Mouse (Mus musculus) forebrain, embryonic 15.5 days (tissue): Measurements from ENCODE around the gene Calml4. TPM values are rescaled to one million over a fixed set of nuclear protein-coding genes. Genes with fewer than 3 reads are reported as not detected.

ENCODE experiments used
- ATAC-seq: fragments of 200-750 bp; cut with Nextera tagmentation; replicated peaks from 2 replicates; pipeline ENCODE4 v1.8.0; 2017; ENCODE audit warnings: mild to moderate bottlenecking, moderate TSS enrichment, moderate library complexity
- H3K27ac ChIP-seq: fragments of 300-500 bp; sonication (generic); replicated peaks from 2 replicates; pipeline ENCODE4 v1.5.1; 2015; ENCODE audit warnings: mild to moderate bottlenecking, inconsistent platforms
- H3K27me3 ChIP-seq: fragments of 300-500 bp; sonication (generic); 2 replicates; pipeline ENCODE4 v1.6.1; 2015; ENCODE audit warnings: inconsistent platforms
- H3K36me3 ChIP-seq: fragments of 300-500 bp; sonication (generic); 2 replicates; pipeline ENCODE4 v1.6.1; 2015; ENCODE audit warnings: mild to moderate bottlenecking, inconsistent platforms
- H3K4me1 ChIP-seq: fragments of 300-500 bp; sonication (generic); 2 replicates; pipeline ENCODE4 v1.6.1; 2015; ENCODE audit warnings: inconsistent platforms
- H3K4me2 ChIP-seq: fragments of 300-500 bp; sonication (generic); replicated peaks from 2 replicates; pipeline ENCODE4 v1.6.1; 2015; ENCODE audit warnings: mild to moderate bottlenecking, inconsistent platforms
- H3K4me3 ChIP-seq: fragments of 300-500 bp; sonication (generic); 2 replicates; pipeline ENCODE4 v1.5.1; 2015; ENCODE audit warnings: mild to moderate bottlenecking, inconsistent platforms
- H3K9ac ChIP-seq: fragments of 300-500 bp; sonication (generic); replicated peaks from 2 replicates; pipeline ENCODE4 v1.6.1; 2015; ENCODE audit warnings: mild to moderate bottlenecking, inconsistent platforms
- H3K9me3 ChIP-seq: fragments of 300-500 bp; sonication (generic); 2 replicates; pipeline ENCODE4 v1.6.1; 2016; ENCODE audit warnings: inconsistent platforms
- WGBS: fragments of 180-500 bp; shearing (Covaris S2); methylation state at CpG from one replicate; pipeline ENCODE4 v1.1.7; 2015; ENCODE audit warnings: mixed read lengths; 5-methylcytosine and 5-hydroxymethylcytosine counted together
- polyA plus RNA-seq: library from polyadenylated mRNA; unstranded; fragments of >200 nt; fragmentation: Nextera tagmentation; extraction: Ambion mirVana; gene quantifications from 2 replicates; pipeline ENCODE4 v1.2.1, GENCODE M21; 2015

Gene Calml4
- polyA plus RNA-seq, 1 experiment from 2014 or later = 12.5 TPM

DNA sequence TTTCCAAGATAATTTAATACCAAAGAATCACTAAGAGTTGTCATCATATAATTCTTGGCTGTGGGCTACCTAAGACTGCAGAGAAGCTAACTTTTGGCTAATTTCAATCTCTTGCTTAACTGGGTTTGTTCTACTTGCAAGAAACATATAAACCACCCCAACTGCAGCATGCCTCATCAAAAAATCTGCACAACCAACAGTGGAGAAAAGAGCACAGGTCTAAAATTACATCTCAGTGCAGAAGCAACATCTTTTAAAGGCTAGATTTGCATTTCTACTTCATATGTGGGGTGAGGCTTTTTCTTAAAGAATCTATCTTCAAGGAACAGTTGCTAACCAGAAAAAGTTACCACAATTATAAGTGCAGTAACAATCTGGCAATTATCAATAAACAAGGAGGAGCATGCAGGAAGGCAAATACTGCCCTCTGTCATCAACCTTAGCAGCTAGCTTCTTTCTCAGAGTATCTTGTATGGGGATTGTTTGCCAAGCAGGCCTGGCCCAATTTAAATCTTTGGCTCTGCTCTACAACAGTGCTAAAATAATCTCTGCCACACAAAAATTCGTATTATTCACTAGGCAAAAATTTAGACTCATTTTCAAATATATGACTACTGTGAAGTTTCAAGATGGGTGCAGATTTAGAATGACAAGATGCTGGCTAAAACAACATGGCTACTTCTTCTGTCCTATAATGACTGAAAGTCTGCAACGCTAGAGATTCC lies 67.2 kb downstream of the Calml4 start:
- WGBS = 95% methylated on average over 2 of the region's 2 CpGs
- no peaks in the 10 kb centered on the region for H3K27me3 ChIP-seq
- no peak overlapping the region for H3K4me3 ChIP-seq
- no peak overlapping the region for H3K9ac ChIP-seq
- ATAC-seq = no peak
- 0 out of 2 replicates have a peak, but pooled peaks cover 4% of the 10 kb centered on the region for H3K36me3 ChIP-seq
- no peaks in the 10 kb centered on the region for H3K4me1 ChIP-seq
- no peak overlapping the region for H3K4me2 ChIP-seq
- no peaks in the 10 kb centered on the region for H3K9me3 ChIP-seq
- no peak overlapping the region for H3K27ac ChIP-seq

Other genes with a start within 250 kb of the Calml4 start
- 0.86 and 0.90 TPM in 2 replicates for gene Itga11, start 180.3 kb upstream of the Calml4 start, polyA plus RNA-seq
- 44.1 and 49.0 TPM in 2 replicates for gene Fem1b, start 46.1 kb upstream of the Calml4 start, polyA plus RNA-seq
- gene Cln6, start 19.3 kb upstream of the Calml4 start, polyA plus RNA-seq = 5.4 and 5.9 TPM in 2 replicates
- gene Pias1, start 129.8 kb downstream of the Calml4 start, polyA plus RNA-seq = 58.7 and 65.3 TPM in 2 replicates